Mouse (Mus musculus) lung, postnatal 14 days (tissue): Measurements from ENCODE around the gene Emcn.

Experiments used
- DNase-seq: peaks from one replicate; pipeline ENCODE4 v3.0.0; 2021

Emcn gene

DNA sequence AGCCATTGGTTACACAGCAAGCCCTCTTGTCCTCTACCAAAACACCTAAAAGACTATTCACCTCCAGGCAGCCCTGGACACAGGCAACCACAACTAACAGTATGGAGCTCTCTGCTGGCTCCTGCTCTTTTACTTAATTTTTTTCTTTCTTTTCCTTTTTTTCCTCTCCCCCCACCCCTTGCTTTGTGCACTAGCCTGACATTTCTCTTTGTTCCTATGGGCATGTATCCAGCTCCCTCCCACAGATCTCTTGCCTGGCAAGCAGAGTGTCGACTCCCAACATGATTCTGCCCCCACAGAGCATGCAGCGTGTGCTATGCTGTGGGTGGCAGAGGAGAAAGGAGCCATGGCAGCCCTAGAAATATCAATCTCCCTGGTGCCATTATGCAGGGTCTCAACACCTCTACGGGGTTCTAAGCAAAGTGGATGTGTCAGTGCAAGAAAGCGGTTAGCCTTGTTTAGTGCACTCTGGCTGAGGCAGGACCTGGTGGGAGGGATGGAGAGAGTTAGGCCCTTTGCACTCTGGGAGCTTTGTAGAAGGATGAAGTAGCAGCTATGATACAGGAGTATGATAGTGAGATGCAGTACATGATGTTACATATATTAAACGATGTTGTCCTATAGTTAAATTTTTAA is 74.7 kb downstream of the Emcn start:
- DNase-seq, result no peak

DNA sequence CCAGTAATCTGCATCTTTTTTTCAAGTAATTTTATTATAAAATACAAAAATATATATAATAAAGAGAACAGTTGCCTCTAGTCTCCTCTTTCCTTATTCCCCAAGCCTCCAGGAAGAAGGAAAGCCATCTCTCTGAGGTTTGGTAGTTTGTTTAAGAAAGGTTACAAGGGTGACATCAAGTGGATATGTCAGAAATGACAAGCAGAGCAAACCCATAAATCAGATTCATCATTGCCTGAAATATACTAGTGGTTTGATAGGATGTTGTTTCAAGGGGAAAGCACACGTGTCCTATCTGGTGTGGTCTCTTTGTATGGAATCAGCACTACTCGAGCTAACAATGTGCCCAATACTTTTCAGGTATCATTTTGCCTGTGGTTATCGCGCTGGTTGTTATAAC is 77.8 kb downstream of the Emcn start:
- no peak for DNase-seq

DNA sequence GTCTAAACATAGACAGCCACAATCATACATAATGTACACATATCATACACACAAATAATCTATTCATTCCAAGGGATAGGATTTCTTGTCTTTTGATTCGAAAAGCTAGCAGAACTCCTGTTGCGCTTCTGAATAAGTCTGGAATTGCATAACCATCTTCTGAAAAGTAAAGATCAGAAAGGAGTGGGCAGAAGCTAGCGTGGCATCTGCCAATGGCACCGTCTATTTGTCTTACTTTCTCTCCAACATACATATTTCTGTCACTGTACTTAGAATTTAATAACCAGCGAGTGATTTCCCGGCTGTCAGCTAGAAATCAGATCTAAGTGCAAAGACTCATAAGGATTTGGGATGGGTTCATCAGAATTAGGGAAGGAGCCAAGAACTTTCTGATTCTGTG is 88.6 kb downstream of the Emcn start:
- DNase-seq, result no peak

DNA sequence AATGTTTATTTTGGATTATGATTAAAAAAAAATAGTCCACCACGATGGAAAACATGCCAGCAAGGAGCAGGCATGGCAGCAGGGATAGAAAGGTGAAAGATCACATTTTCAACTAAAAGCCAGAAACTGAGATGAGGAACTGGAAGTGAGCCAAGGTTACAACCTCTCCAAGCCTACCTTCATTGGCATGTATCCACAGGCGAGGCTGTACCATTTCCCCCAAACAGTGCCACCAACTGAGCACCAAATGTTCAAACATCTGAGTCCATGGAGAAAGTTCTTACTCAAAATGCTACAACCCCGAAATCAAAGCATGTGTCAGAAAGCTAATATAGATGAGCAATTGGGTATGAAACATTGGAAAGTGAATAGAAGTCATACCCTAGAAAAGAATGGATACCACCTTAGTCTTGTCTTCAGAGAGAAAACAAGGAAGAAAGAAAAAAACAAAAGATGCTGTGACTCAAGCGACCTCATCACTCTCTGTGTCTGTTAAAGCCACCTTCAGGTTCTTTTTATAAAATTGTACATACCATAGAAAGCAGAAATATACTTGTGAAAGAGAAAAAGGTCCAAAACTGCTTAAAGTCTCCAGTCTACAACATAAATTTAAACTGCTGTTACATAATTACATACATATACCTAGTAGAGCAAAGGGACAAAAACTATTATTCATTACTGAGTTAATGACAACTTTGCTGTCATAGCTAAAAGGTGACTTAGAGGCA is 124.2 kb downstream of the Emcn start:
- no peak for DNase-seq

DNA sequence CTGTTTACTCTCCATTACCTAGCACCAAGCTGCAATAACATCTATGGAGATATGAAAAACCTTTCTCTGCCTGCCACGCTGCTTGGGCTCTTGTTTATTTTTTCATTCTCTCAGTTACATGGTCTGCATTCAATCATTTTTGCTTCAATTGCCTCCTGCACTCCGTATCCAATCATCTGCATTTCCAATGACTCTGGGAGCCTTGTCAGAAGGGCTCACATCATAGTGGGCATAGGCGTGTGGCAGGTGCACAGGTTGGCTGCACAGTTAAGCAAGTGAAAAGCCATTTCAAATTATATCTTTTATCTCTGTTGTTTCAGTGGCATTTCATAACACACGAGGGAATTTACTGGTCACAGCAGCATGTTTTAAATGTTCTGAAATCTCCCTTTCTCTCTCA is 125.1 kb downstream of the Emcn start:
- DNase-seq, result no peak

DNA sequence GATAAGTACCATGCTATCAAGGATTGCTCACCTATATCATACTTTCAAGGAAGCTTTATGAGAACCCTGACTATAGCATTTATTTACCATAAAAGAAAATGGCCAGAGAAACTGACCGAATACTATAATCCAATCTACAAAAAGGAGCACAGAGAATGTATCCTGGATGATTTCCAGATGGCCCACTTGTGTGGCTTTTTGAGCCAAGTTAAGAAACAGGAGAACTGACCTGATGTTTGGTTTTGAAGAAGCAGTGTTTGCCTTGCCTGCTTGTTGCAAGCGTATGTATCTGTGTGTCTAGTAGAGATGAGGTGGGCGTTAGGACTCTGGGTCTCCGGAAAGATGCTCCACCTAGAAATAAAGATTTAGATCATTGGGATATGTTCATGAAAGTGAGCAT is 125.9 kb downstream of the Emcn start:
- DNase-seq, result no peak

DNA sequence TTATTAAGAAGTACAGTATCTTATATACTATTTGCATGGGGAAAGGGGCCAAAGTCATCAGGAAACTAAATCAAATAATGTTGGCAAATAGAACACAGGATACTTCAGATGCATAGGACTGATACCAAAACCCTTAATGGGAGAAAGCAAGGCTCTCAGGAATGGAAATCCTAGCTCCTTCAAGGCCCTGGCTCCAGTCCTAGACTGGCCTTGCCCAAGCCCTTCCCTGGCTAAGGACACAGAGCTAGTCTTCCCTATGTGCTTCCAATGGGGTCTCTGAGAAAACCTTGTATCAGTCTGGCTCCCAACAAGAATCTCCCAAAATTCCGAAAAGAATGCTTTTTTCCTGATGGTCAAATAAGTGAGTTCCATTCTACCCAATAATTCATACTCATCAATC is 126.5 kb downstream of the Emcn start:
- DNase-seq, result no peak

DNA sequence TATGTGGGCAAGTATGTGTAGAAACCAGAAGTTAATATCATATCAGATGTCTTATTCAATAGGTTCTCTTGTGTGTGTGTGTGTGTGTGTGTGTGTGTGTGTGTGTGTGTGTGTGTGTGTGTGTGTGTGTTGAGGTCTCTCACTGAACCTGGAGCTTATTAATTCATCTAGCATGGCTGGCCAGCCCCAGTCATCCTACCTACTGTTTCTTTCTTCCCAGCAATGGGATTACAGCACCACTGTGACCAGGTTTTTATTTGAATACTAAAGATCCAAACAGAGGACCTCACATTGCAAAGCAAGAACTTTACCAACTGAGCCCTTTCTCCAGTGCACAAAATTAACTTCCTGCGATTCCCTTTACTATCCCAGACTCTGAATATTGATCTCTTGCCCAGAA is 131.3 kb downstream of the Emcn start:
- no peak for DNase-seq

DNA sequence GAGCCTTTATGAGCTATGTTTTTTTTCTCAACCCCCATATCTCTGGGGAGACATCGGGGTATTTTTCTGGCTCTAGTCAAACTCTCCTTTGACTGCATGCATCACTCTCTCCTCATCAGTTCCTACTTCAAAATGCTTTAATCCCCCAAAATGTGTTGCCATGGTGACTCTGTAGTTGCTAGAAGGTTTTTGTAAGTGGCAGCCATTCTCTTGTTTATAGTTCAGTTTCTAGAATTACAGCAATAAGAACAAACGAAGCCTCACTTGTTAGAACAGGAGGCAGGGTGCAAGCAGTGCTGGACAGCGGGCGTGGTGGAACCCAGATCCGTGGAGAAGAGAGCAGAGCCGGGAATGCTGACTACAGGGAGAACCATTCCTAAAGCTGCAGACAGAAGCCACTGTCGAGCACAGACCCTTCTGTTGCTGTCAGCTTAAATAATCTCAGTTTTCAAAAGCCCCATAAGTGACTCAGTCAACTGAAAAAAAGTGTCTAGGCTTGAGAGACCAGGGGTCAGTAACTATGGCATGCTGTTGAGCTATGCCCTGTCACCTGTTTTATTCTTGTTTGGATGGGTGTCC is 139.0 kb downstream of the Emcn start:
- no peak for DNase-seq

DNA sequence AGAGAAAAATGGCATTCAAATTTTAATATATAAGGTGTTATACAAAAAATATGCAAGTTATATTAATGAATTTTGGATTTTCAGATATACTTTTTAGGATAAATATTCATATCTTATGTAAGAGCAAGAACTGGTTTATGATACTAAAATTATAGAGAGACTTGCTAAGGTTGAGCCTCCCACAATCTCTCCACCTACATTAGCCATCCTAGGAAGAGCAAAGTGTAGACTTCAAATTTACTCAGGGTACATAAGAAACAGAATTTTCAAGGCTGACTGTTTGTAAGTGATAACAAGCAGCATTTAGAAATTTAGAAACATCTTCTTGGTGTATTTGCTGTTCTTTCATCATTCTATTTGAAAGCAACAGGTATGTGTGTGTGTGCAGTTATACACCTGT is 140.3 kb downstream of the Emcn start:
- DNase-seq, result no peak
